In genomic region chr11:70433951-70434350, GRCm38 (mm10) we compare ENCODE assay signal across 9 mouse cellular contexts. TPM values are rescaled to one million over a fixed set of nuclear protein-coding genes. Genes with fewer than 3 reads are reported as not detected.
DNase-seq lines count a peak whose midpoint lies in the region; ATAC-seq and TF ChIP-seq lines count a peak whose summit lies in the region.
"Had no signal": no experiment of that assay in that cellular context is flagged by ENCODE, and none has a peak within 500 bp of the region (broad histone marks: within the 10 kb centered on the region; RNA-seq: fewer than 3 reads in every experiment).

No protein-coding gene starts in this region.

- H3K36me3 ChIP-seq in heart, embryonic 16.5 days (ENCODE audit: control insufficient read depth, insufficient read depth), result peaks cover 5% of the 10 kb centered on the region; the same call in 1 of the 2 replicates
- peaks cover 33% of the 10 kb centered on the region for H3K36me3 ChIP-seq in hindbrain, embryonic 12.5 days
- peaks cover 31% of the 10 kb centered on the region for H3K36me3 ChIP-seq in midbrain, embryonic 12.5 days

- H3K27ac ChIP-seq in heart, embryonic 16.5 days (ENCODE audit: low read length), result no peak overlapping the region
- H3K27ac ChIP-seq in bone marrow, adult 2 months (ENCODE audit: control insufficient read depth, insufficient read depth, low read depth, low read length, poor library complexity), result peak overlapping the region; percentile 94
- H3K27ac ChIP-seq in hindbrain, embryonic 12.5 days, result no peak overlapping the region
- no peak overlapping the region for H3K27ac ChIP-seq in midbrain, embryonic 12.5 days (replicated peaks)

- no peaks in the 10 kb centered on the region for H3K9me3 ChIP-seq in heart, embryonic 16.5 days (replicated peaks; ENCODE audit: control insufficient read depth, low read length)
- H3K9me3 ChIP-seq in hindbrain, embryonic 12.5 days (replicated peaks), result no peaks in the 10 kb centered on the region
- no peaks in the 10 kb centered on the region for H3K9me3 ChIP-seq in midbrain, embryonic 12.5 days

- no peak for DNase-seq in heart, adult 18-20 months
- DNase-seq in adrenal gland, postnatal 10 days, result no peak
- no peak for DNase-seq in frontal cortex, adult 2 months (ENCODE audit: extremely low spot score in 1 of 2, low spot score in 1 of 2)
- DNase-seq in kidney, postnatal 14 days, result no peak

- 87% methylated on average over 3 of the region's 3 CpGs for WGBS in heart, embryonic 16.5 days
- 69% methylated on average over 3 of the region's 3 CpGs for WGBS in bone marrow, adult 2 months
- 95% methylated on average over 3 of the region's 3 CpGs for WGBS in hindbrain, embryonic 12.5 days
- WGBS in midbrain, embryonic 12.5 days, result 93% methylated on average over 3 of the region's 3 CpGs

- H3K4me3 ChIP-seq in heart, embryonic 16.5 days (ENCODE audit: low read length), result no peak overlapping the region
- peak overlapping the region; percentile 70 for H3K4me3 ChIP-seq in bone marrow, adult 2 months (replicated peaks; ENCODE audit: control insufficient read depth, low read depth, low read length)
- peak overlapping the region; percentile 71; the same call in 1 of the 2 replicates for H3K4me3 ChIP-seq in hindbrain, embryonic 12.5 days
- H3K4me3 ChIP-seq in midbrain, embryonic 12.5 days, result peak overlapping the region; percentile 78

- ATAC-seq in heart, embryonic 16.5 days (replicated peaks; ENCODE audit: extremely low read depth, insufficient read depth, low FRiP score), result no peak
- no peak for ATAC-seq in hindbrain, embryonic 12.5 days (ENCODE audit: low FRiP score)
- no peak for ATAC-seq in midbrain, embryonic 12.5 days (ENCODE audit: low FRiP score, low read depth)

- no peaks in the 10 kb centered on the region for H3K27me3 ChIP-seq in heart, embryonic 16.5 days (ENCODE audit: control insufficient read depth, insufficient read depth, low read length)
- no peaks in the 10 kb centered on the region for H3K27me3 ChIP-seq in hindbrain, embryonic 12.5 days
- H3K27me3 ChIP-seq in midbrain, embryonic 12.5 days, result no peaks in the 10 kb centered on the region

- H3K9ac ChIP-seq in heart, embryonic 16.5 days (ENCODE audit: low read length), result no peak overlapping the region
- H3K9ac ChIP-seq in hindbrain, embryonic 12.5 days, result peak overlapping the region; percentile 80; the same call in 1 of the 2 replicates
- H3K9ac ChIP-seq in midbrain, embryonic 12.5 days (replicated peaks), result peak overlapping the region; percentile 78; the same call in 1 of the 2 replicates

- no peak for TF ChIP-seq CTCF in bone marrow, adult 2 months (IDR thresholded peaks at IDR 0.05; ENCODE audit: control insufficient read depth, insufficient read depth, low read length)

- TF ChIP-seq POLR2A in bone marrow, adult 2 months (IDR thresholded peaks at IDR 0.05; ENCODE audit: borderline replicate concordance, control insufficient read depth, low read depth, low read length), result no peak

- peak overlapping the region; percentile 94 for H3K4me2 ChIP-seq in heart, embryonic 16.5 days (ENCODE audit: low read depth, low read length)
- H3K4me2 ChIP-seq in hindbrain, embryonic 12.5 days (replicated peaks), result peak overlapping the region; percentile 62
- H3K4me2 ChIP-seq in midbrain, embryonic 12.5 days (replicated peaks), result peak overlapping the region; percentile 71

- H3K4me1 ChIP-seq in heart, embryonic 16.5 days (ENCODE audit: control insufficient read depth, insufficient read depth, low read length), result peaks cover 10% of the 10 kb centered on the region; the same call in 1 of the 2 replicates
- H3K4me1 ChIP-seq in bone marrow, adult 2 months (ENCODE audit: control insufficient read depth, insufficient read depth, low read length), result peaks cover 1% of the 10 kb centered on the region
- H3K4me1 ChIP-seq in hindbrain, embryonic 12.5 days, result peaks cover 30% of the 10 kb centered on the region
- peaks cover 31% of the 10 kb centered on the region for H3K4me1 ChIP-seq in midbrain, embryonic 12.5 days

RNA-seq across cellular contexts. Expression of gene Arrb2, which starts 1.5 kb away (rescaled TPM):
- 9.5 and 11.7 TPM in 2 replicates for polyA plus RNA-seq in heart, embryonic 16.5 days (2015; fragmentation: Nextera tagmentation; extraction: Ambion mirVana)
- 10 to 100 TPM; 11.3 to 12.5 TPM for total RNA-seq in heart, adult 18-20 months (2021)
- polyA plus RNA-seq in bone marrow, adult 2 months (2011; ENCODE audit: insufficient read depth, insufficient read length, low replicate concordance, missing spikeins), result 201 and 438 TPM in 2 replicates
- 36.5 and 36.8 TPM in 2 replicates for polyA plus RNA-seq in hindbrain, embryonic 12.5 days (2016; fragmentation: Nextera tagmentation; extraction: Ambion mirVana)
- polyA plus RNA-seq in midbrain, embryonic 12.5 days (2016; fragmentation: Nextera tagmentation; extraction: Ambion mirVana), result 37.0 and 41.1 TPM in 2 replicates
- 10 to 100 TPM; 21.7 to 26.0 TPM for total RNA-seq in adrenal gland, postnatal 10 days (2021)
- polyA plus RNA-seq in frontal cortex, adult 2 months (2012; rRNA removed), result 64.1 and 69.8 TPM in 2 replicates

RNA-seq across cellular contexts. Expression of gene Med11, which starts 17.8 kb away (rescaled TPM):
- polyA plus RNA-seq in heart, embryonic 16.5 days (2015; fragmentation: Nextera tagmentation; extraction: Ambion mirVana), result 25.2 and 27.8 TPM in 2 replicates
- total RNA-seq in heart, adult 18-20 months (2021), result 1 to 10 TPM; 7.5 to 8.2 TPM
- polyA plus RNA-seq in bone marrow, adult 2 months (2011; ENCODE audit: insufficient read depth, insufficient read length, low replicate concordance, missing spikeins), result 8.3 and 16.1 TPM in 2 replicates
- 32.7 and 36.1 TPM in 2 replicates for polyA plus RNA-seq in hindbrain, embryonic 12.5 days (2016; fragmentation: Nextera tagmentation; extraction: Ambion mirVana)
- polyA plus RNA-seq in midbrain, embryonic 12.5 days (2016; fragmentation: Nextera tagmentation; extraction: Ambion mirVana), result 37.6 and 39.2 TPM in 2 replicates
- total RNA-seq in adrenal gland, postnatal 10 days (2021), result 10 to 100 TPM; 16.1 to 18.5 TPM
- polyA plus RNA-seq in frontal cortex, adult 2 months (2012; rRNA removed), result 15.8 and 17.3 TPM in 2 replicates

RNA-seq across cellular contexts. Expression of gene Pelp1, which starts 24.1 kb away (rescaled TPM):
- 22.1 and 22.5 TPM in 2 replicates for polyA plus RNA-seq in heart, embryonic 16.5 days (2015; fragmentation: Nextera tagmentation; extraction: Ambion mirVana)
- total RNA-seq in heart, adult 18-20 months (2021), result 10 to 100 TPM; 19.0 to 19.3 TPM
- polyA plus RNA-seq in bone marrow, adult 2 months (2011; ENCODE audit: insufficient read depth, insufficient read length, low replicate concordance, missing spikeins), result 13.9 and 22.7 TPM in 2 replicates
- polyA plus RNA-seq in hindbrain, embryonic 12.5 days (2016; fragmentation: Nextera tagmentation; extraction: Ambion mirVana), result 40.2 and 40.4 TPM in 2 replicates
- polyA plus RNA-seq in midbrain, embryonic 12.5 days (2016; fragmentation: Nextera tagmentation; extraction: Ambion mirVana), result 40.0 and 40.3 TPM in 2 replicates
- 10 to 100 TPM; 23.2 to 24.6 TPM for total RNA-seq in adrenal gland, postnatal 10 days (2021)
- 19.3 and 20.9 TPM in 2 replicates for polyA plus RNA-seq in frontal cortex, adult 2 months (2012; rRNA removed)

RNA-seq across cellular contexts. Expression of gene Zmynd15, which starts 25.3 kb away (rescaled TPM):
- 1.5 and 1.7 TPM in 2 replicates for polyA plus RNA-seq in heart, embryonic 16.5 days (2015; fragmentation: Nextera tagmentation; extraction: Ambion mirVana)
- 1 to 10 TPM; 1.7 to 2.8 TPM for total RNA-seq in heart, adult 18-20 months (2021)
- polyA plus RNA-seq in bone marrow, adult 2 months (2011; ENCODE audit: insufficient read depth, insufficient read length, low replicate concordance, missing spikeins), result 0.66 and 1.5 TPM in 2 replicates
- polyA plus RNA-seq in hindbrain, embryonic 12.5 days (2016; fragmentation: Nextera tagmentation; extraction: Ambion mirVana), result 0.60 and 1.1 TPM in 2 replicates
- polyA plus RNA-seq in midbrain, embryonic 12.5 days (2016; fragmentation: Nextera tagmentation; extraction: Ambion mirVana), result 0.21 and 0.33 TPM in 2 replicates
- total RNA-seq in adrenal gland, postnatal 10 days (2021), result 1 to 10 TPM in 1 of 2 experiments, under 1 TPM in 1; 0.93 to 1.8 TPM
- 0.57 and 0.72 TPM in 2 replicates for polyA plus RNA-seq in frontal cortex, adult 2 months (2012; rRNA removed)

RNA-seq across cellular contexts. Expression of gene Cxcl16, which starts 25.8 kb away (rescaled TPM):
- polyA plus RNA-seq in heart, embryonic 16.5 days (2015; fragmentation: Nextera tagmentation; extraction: Ambion mirVana), result 10.2 and 10.9 TPM in 2 replicates
- total RNA-seq in heart, adult 18-20 months (2021), result 1 to 10 TPM; 8.3 to 9.9 TPM
- polyA plus RNA-seq in bone marrow, adult 2 months (2011; ENCODE audit: insufficient read depth, insufficient read length, low replicate concordance, missing spikeins), result 0.59 and 3.2 TPM in 2 replicates
- 2.0 and 2.1 TPM in 2 replicates for polyA plus RNA-seq in hindbrain, embryonic 12.5 days (2016; fragmentation: Nextera tagmentation; extraction: Ambion mirVana)
- 1.6 and 1.7 TPM in 2 replicates for polyA plus RNA-seq in midbrain, embryonic 12.5 days (2016; fragmentation: Nextera tagmentation; extraction: Ambion mirVana)
- 1 to 10 TPM; 4.2 to 5.8 TPM for total RNA-seq in adrenal gland, postnatal 10 days (2021)
- polyA plus RNA-seq in frontal cortex, adult 2 months (2012; rRNA removed), result 3.2 and 3.7 TPM in 2 replicates
- total RNA-seq: hematopoietic stem cell, adult 5-6 weeks had no signal
